Mouse (Mus musculus) midbrain, embryonic 11.5 days (tissue): Measurements from ENCODE around the gene Gm12830. TPM values are rescaled to one million over a fixed set of nuclear protein-coding genes. Genes with fewer than 3 reads are reported as not detected.

ENCODE experiments used
- ATAC-seq: fragments of 200-750 bp; cut with Nextera tagmentation; 2 replicates; pipeline ENCODE4 v1.8.0; 2017; ENCODE audit warnings: moderate TSS enrichment, moderate library complexity; ENCODE audit not compliant: low FRiP score
- DNase-seq: peaks from one replicate; pipeline ENCODE4 v3.0.0; 2015; ENCODE audit warnings: low spot score; ENCODE audit errors: missing footprints
- H3K27ac ChIP-seq: fragments of 300-500 bp; sonication (generic); 2 replicates; pipeline ENCODE4 v1.5.1; 2014; ENCODE audit warnings: low read depth, low read length
- H3K27me3 ChIP-seq: fragments of 300-500 bp; sonication (generic); 2 replicates; pipeline ENCODE4 v1.6.1; 2014; ENCODE audit warnings: mild to moderate bottlenecking, low read length, moderate library complexity, mixed read lengths; ENCODE audit not compliant: control insufficient read depth, insufficient read depth
- H3K36me3 ChIP-seq: fragments of 300-500 bp; sonication (generic); 2 replicates; pipeline ENCODE4 v1.6.1; 2014; ENCODE audit warnings: mild to moderate bottlenecking, low read length, moderate library complexity, mixed read lengths; ENCODE audit not compliant: control insufficient read depth, insufficient read depth
- H3K4me1 ChIP-seq: fragments of 300-500 bp; sonication (generic); 2 replicates; pipeline ENCODE4 v1.6.1; 2014; ENCODE audit warnings: low read length; ENCODE audit not compliant: control insufficient read depth, insufficient read depth
- H3K4me2 ChIP-seq: fragments of 300-500 bp; sonication (generic); 2 replicates; pipeline ENCODE4 v1.6.1; 2014; ENCODE audit warnings: mild to moderate bottlenecking, moderate library complexity
- H3K4me3 ChIP-seq: fragments of 300-500 bp; sonication (generic); 2 replicates; pipeline ENCODE4 v1.5.1; 2014; ENCODE audit warnings: low read depth, low read length
- H3K9ac ChIP-seq: fragments of 300-500 bp; sonication (generic); 2 replicates; pipeline ENCODE4 v1.6.1; 2014; ENCODE audit warnings: low read length
- H3K9me3 ChIP-seq: fragments of 300-500 bp; sonication (generic); 2 replicates; pipeline ENCODE4 v1.6.1; 2016; ENCODE audit warnings: low read length; ENCODE audit not compliant: control insufficient read depth
- WGBS: fragments of 180-500 bp; shearing (Covaris S2); extraction: QIAGEN DNeasy Blood & Tissue Kit; methylation state at CpG from one replicate; pipeline ENCODE4 v1.1.7; 2014; 5-methylcytosine and 5-hydroxymethylcytosine counted together
- polyA plus RNA-seq: library from polyadenylated mRNA; unstranded; fragments of >200 nt; fragmentation: Nextera tagmentation; extraction: Ambion mirVana; gene quantifications from 2 replicates; pipeline ENCODE4 v1.2.1, GENCODE M21; 2014

The Gm12830 gene
- polyA plus RNA-seq, 1 experiment from 2014 or later, result not detected

DNA sequence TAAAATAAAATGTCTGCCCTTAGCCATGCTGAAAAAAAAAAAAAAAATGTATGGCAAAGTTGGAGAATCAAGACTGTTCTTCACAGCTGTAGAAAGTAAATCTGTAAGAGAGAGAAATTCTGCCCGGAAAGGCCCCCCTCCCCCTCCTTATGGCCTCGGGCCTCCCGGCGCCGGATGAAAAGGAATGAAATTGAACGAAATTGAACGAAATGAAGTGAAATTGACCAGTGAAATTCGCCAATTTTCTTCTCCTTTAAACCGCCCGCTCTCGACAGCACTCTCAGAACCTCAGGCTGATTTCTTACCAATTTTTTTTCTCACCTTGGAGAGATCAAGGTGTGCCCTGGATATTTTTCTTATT lies 81.9 kb downstream of the Gm12830 start:
- peaks cover 19% of the 10 kb centered on the region for H3K4me1 ChIP-seq
- no peak for DNase-seq
- H3K36me3 ChIP-seq, result no peaks in the 10 kb centered on the region
- H3K27ac ChIP-seq, result no peak overlapping the region
- no peak overlapping the region; the same call in 1 of the 2 replicates for H3K4me3 ChIP-seq
- peaks cover 99% of the 10 kb centered on the region for H3K27me3 ChIP-seq
- H3K9ac ChIP-seq, result no peak overlapping the region
- no peaks in the 10 kb centered on the region for H3K9me3 ChIP-seq
- H3K4me2 ChIP-seq, result no peak overlapping the region; the same call in 1 of the 2 replicates
- 1% methylated on average over 11 of the region's 11 CpGs for WGBS
- ATAC-seq, result no peak

GRCm38 (mm10) chr4:114905501-114905900 lies 84.0 kb downstream of the Gm12830 start:
- Histone ChIP-seq H3K9me3 (no peaks in the 10 kb centered on the region), H3K4me1 (peaks cover 22% of the 10 kb centered on the region), H3K27me3 (peaks cover 99% of the 10 kb centered on the region), H3K36me3 (no peaks in the 10 kb centered on the region), H3K4me2 (no peak overlapping the region), H3K4me3 (no peak overlapping the region), H3K9ac (no peak overlapping the region), H3K27ac (no peak overlapping the region)
- DNase-seq (peak; percentile 91), ATAC-seq (no peak)
- 50% methylated on average over 3 of the region's 3 CpGs for WGBS

Other genes with a start within 250 kb of the Gm12830 start
- 2.0 and 2.4 TPM in 2 replicates for gene Foxd2, start 87.2 kb downstream of the Gm12830 start, polyA plus RNA-seq
- 0.44 and 1.1 TPM in 2 replicates for gene Foxe3, start 104.3 kb downstream of the Gm12830 start, polyA plus RNA-seq
- gene Cmpk1, start 165.5 kb downstream of the Gm12830 start, polyA plus RNA-seq, result 145 and 152 TPM in 2 replicates
- 19.7 and 24.8 TPM in 2 replicates for gene Stil, start 178.4 kb downstream of the Gm12830 start, polyA plus RNA-seq
- gene Tal1, start 234.7 kb downstream of the Gm12830 start, polyA plus RNA-seq, result 18.4 and 19.8 TPM in 2 replicates